Mouse (Mus musculus) gastrocnemius, adult 18-20 months (tissue): ENCODE data around the gene Lin7a. TPM values are rescaled to one million over a fixed set of nuclear protein-coding genes. Genes with fewer than 3 reads are reported as not detected.

Source experiments
- DNase-seq: peaks from one replicate; pipeline ENCODE4 v3.0.0; 2021; ENCODE audit warnings: low spot score
- total RNA-seq, 2 experiments: library from RNA; stranded (reverse); gene quantifications; 2 replicates each; pipeline ENCODE4 v1.2.3; 2021

The Lin7a gene
- total RNA-seq, 2 experiments from 2014 or later = 1.1 to 1.4 TPM

- DNase-seq = no peak
Observed at GRCm38 (mm10) chr10:107319648-107320047, 48.2 kb downstream of the Lin7a start.

- no peak for DNase-seq
Observed at GRCm38 (mm10) chr10:107323865-107324264, 52.4 kb downstream of the Lin7a start.

GRCm38 (mm10) chr10:107325558-107325957, 54.1 kb downstream of the Lin7a start:
- no peak for DNase-seq

- DNase-seq = no peak
Observed at GRCm38 (mm10) chr10:107339524-107339923, 68.0 kb downstream of the Lin7a start.

- DNase-seq = no peak
Observed at GRCm38 (mm10) chr10:107341151-107341550, 69.7 kb downstream of the Lin7a start.

- DNase-seq = no peak
Observed at GRCm38 (mm10) chr10:107344200-107344599, 72.7 kb downstream of the Lin7a start.

- no peak for DNase-seq
Observed at GRCm38 (mm10) chr10:107347842-107348241, 76.4 kb downstream of the Lin7a start.

- DNase-seq = no peak
Observed at GRCm38 (mm10) chr10:107351696-107352485, 80.4 kb downstream of the Lin7a start.

- DNase-seq = no peak
Observed at GRCm38 (mm10) chr10:107353483-107353882, 82.0 kb downstream of the Lin7a start.

GRCm38 (mm10) chr10:107358443-107359040, 87.1 kb downstream of the Lin7a start:
- DNase-seq = no peak

GRCm38 (mm10) chr10:107359296-107359695, 87.8 kb downstream of the Lin7a start:
- no peak for DNase-seq

- DNase-seq = peak; percentile 36
Observed at GRCm38 (mm10) chr10:107361546-107361945, 90.1 kb downstream of the Lin7a start.

- DNase-seq = no peak
Observed at GRCm38 (mm10) chr10:107362026-107362425, 90.5 kb downstream of the Lin7a start.

GRCm38 (mm10) chr10:107363049-107363816, 91.7 kb downstream of the Lin7a start:
- DNase-seq = no peak

GRCm38 (mm10) chr10:107377218-107377617, 105.7 kb downstream of the Lin7a start:
- peak; percentile 15 for DNase-seq

GRCm38 (mm10) chr10:107381143-107381746, 109.8 kb downstream of the Lin7a start:
- DNase-seq = no peak

GRCm38 (mm10) chr10:107383825-107384224, 112.3 kb downstream of the Lin7a start:
- no peak for DNase-seq

GRCm38 (mm10) chr10:107389505-107389904, 118.0 kb downstream of the Lin7a start:
- peak; percentile 22 for DNase-seq

- no peak for DNase-seq
Observed at GRCm38 (mm10) chr10:107405347-107405746, 133.9 kb downstream of the Lin7a start.

- DNase-seq = no peak
Observed at GRCm38 (mm10) chr10:107418306-107418705, 146.8 kb downstream of the Lin7a start.

- no peak for DNase-seq
Observed at GRCm38 (mm10) chr10:107436967-107437366, 165.5 kb downstream of the Lin7a start.

GRCm38 (mm10) chr10:107442781-107443180, 171.3 kb downstream of the Lin7a start:
- DNase-seq = peak; percentile 24
